Comparison of ENCODE assay signal across 18 mouse cellular contexts in genomic region chr6:39250055-39250454, GRCm38 (mm10). TPM values are rescaled to one million over a fixed set of nuclear protein-coding genes. Genes with fewer than 3 reads are reported as not detected.
A peak's percentile ranks its signal among the peaks of the same experiment; 100 is the strongest.
DNase-seq lines count a peak whose midpoint lies in the region; ATAC-seq and TF ChIP-seq lines count a peak whose summit lies in the region.
"Had no signal": no experiment of that assay in that cellular context is flagged by ENCODE, and none has a peak within 500 bp of the region (broad histone marks: within the 10 kb centered on the region; RNA-seq: fewer than 3 reads in every experiment).

No protein-coding gene starts in this region.

- H3K9ac ChIP-seq in hindbrain, postnatal 0 days (replicated peaks; ENCODE audit: low read length), result no peak overlapping the region
- H3K9ac ChIP-seq in hindbrain, embryonic 16.5 days (ENCODE audit: low read depth, low read length), result no peak overlapping the region
- H3K9ac ChIP-seq in lung, postnatal 0 days (replicated peaks; ENCODE audit: low read depth), result no peak overlapping the region
- H3K9ac ChIP-seq: forebrain, embryonic 12.5 days; heart, embryonic 15.5 days; liver, embryonic 13.5 days had no signal

- H3K9me3 ChIP-seq in hindbrain, postnatal 0 days (ENCODE audit: low read length), result no peaks in the 10 kb centered on the region
- no peaks in the 10 kb centered on the region for H3K9me3 ChIP-seq in hindbrain, embryonic 16.5 days (ENCODE audit: control insufficient read depth, low read length)
- H3K9me3 ChIP-seq in lung, postnatal 0 days (ENCODE audit: low read length), result no peaks in the 10 kb centered on the region
- H3K9me3 ChIP-seq: forebrain, embryonic 12.5 days; G1E; heart, embryonic 15.5 days; liver, embryonic 13.5 days had no signal

- TF ChIP-seq CTCF in hindbrain, postnatal 0 days (IDR thresholded peaks at IDR 0.05; ENCODE audit: low read depth), result peak; percentile 13; the same call in 1 of the 2 replicates
- TF ChIP-seq CTCF in lung, postnatal 0 days (IDR thresholded peaks at IDR 0.05), result peak; percentile 33
- TF ChIP-seq CTCF in left cerebral cortex, adult 2 months (IDR thresholded peaks at IDR 0.05), result no peak; the same call in 1 of the 2 replicates

- no peak overlapping the region for H3K4me2 ChIP-seq in hindbrain, postnatal 0 days (ENCODE audit: low read depth, low read length)
- no peak overlapping the region for H3K4me2 ChIP-seq in hindbrain, embryonic 16.5 days (ENCODE audit: low read length)
- H3K4me2 ChIP-seq in lung, postnatal 0 days (replicated peaks; ENCODE audit: low read depth, low read length), result no peak overlapping the region
- H3K4me2 ChIP-seq: forebrain, embryonic 12.5 days; heart, embryonic 15.5 days; liver, embryonic 13.5 days had no signal

- intact Hi-C loops in left cerebral cortex, adult 2 months (cut with DNase I), result no loop called here
- intact Hi-C loops in heart, postnatal 25 days (cut with DNase I), result no loop called here

- no peak for DNase-seq in hindbrain, postnatal 0 days (ENCODE audit: low spot score)
- DNase-seq in lung, postnatal 0 days (ENCODE audit: low spot score), result no peak
- DNase-seq in lung, postnatal 4 days, result no peak
- peak; percentile 55 for DNase-seq in ES-CJ7 (ENCODE audit: low read depth, low spot score)
- no peak for DNase-seq in left cerebral cortex, adult 2 months (ENCODE audit: extremely low spot score in 1 of 2, low spot score in 2 of 2)
- DNase-seq in heart, postnatal 25 days (ENCODE audit: low spot score), result no peak
- DNase-seq: cerebellum, adult 9-10 months; heart, adult 11 months; kidney, adult 8-10 months; kidney, postnatal 25 days; liver, embryonic 13.5 days; lung, postnatal 10 days; thymus, postnatal 25 days had no signal

- H3K4me3 ChIP-seq in hindbrain, postnatal 0 days (ENCODE audit: low read length), result no peak overlapping the region
- H3K4me3 ChIP-seq in hindbrain, embryonic 16.5 days (ENCODE audit: low read length), result no peak overlapping the region
- no peak overlapping the region for H3K4me3 ChIP-seq in lung, postnatal 0 days (ENCODE audit: low read depth, low read length)
- no peak overlapping the region for H3K4me3 ChIP-seq in left cerebral cortex, adult 2 months
- H3K4me3 ChIP-seq: forebrain, embryonic 12.5 days; heart, embryonic 15.5 days; liver, embryonic 13.5 days; megakaryocyte, embryonic 14.5 days had no signal

- H3K27me3 ChIP-seq in hindbrain, postnatal 0 days (ENCODE audit: insufficient read depth, low read length), result no peaks in the 10 kb centered on the region
- H3K27me3 ChIP-seq in hindbrain, embryonic 16.5 days (replicated peaks; ENCODE audit: control insufficient read depth, insufficient read depth, low read length), result no peaks in the 10 kb centered on the region
- no peaks in the 10 kb centered on the region for H3K27me3 ChIP-seq in lung, postnatal 0 days (replicated peaks; ENCODE audit: insufficient read depth, low read length)
- H3K27me3 ChIP-seq: forebrain, embryonic 12.5 days; heart, embryonic 15.5 days had no signal

- no peaks in the 10 kb centered on the region for H3K36me3 ChIP-seq in hindbrain, postnatal 0 days (ENCODE audit: insufficient read depth, low read length)
- H3K36me3 ChIP-seq in hindbrain, embryonic 16.5 days (ENCODE audit: control insufficient read depth, insufficient read depth, low read length), result no peaks in the 10 kb centered on the region
- no peaks in the 10 kb centered on the region for H3K36me3 ChIP-seq in lung, postnatal 0 days (ENCODE audit: insufficient read depth, low read length)
- H3K36me3 ChIP-seq: forebrain, embryonic 12.5 days; G1E; heart, embryonic 15.5 days; liver, embryonic 13.5 days had no signal

- ATAC-seq in hindbrain, postnatal 0 days, result no peak
- ATAC-seq in hindbrain, embryonic 16.5 days, result no peak
- ATAC-seq in lung, postnatal 0 days, result no peak

- TF ChIP-seq EP300 in lung, postnatal 0 days (IDR thresholded peaks at IDR 0.05), result no peak

- 85% methylated on average over 2 of the region's 2 CpGs for WGBS in hindbrain, postnatal 0 days
- 89% methylated on average over 2 of the region's 2 CpGs for WGBS in hindbrain, embryonic 16.5 days
- 53% methylated on average over 2 of the region's 2 CpGs for WGBS in lung, postnatal 0 days

- H3K27ac ChIP-seq in hindbrain, postnatal 0 days, result no peak overlapping the region
- H3K27ac ChIP-seq in hindbrain, embryonic 16.5 days (ENCODE audit: low read depth, low read length), result no peak overlapping the region
- no peak overlapping the region for H3K27ac ChIP-seq in lung, postnatal 0 days (ENCODE audit: low read length)
- H3K27ac ChIP-seq in left cerebral cortex, adult 2 months, result no peak overlapping the region
- H3K27ac ChIP-seq: forebrain, embryonic 12.5 days; heart, embryonic 15.5 days; liver, embryonic 13.5 days had no signal

- no peaks in the 10 kb centered on the region for H3K4me1 ChIP-seq in hindbrain, postnatal 0 days (ENCODE audit: insufficient read depth, low read length)
- H3K4me1 ChIP-seq in hindbrain, embryonic 16.5 days (ENCODE audit: control insufficient read depth, insufficient read depth, low read depth, low read length), result no peaks in the 10 kb centered on the region
- no peaks in the 10 kb centered on the region for H3K4me1 ChIP-seq in lung, postnatal 0 days (ENCODE audit: insufficient read depth, low read depth, low read length)
- H3K4me1 ChIP-seq: forebrain, embryonic 12.5 days; heart, embryonic 15.5 days; liver, embryonic 13.5 days had no signal

RNA-seq across cellular contexts. Expression of gene Kdm7a, which starts 43.5 kb away (rescaled TPM):
- total RNA-seq in hindbrain, postnatal 0 days (2014; rRNA removed), result 6.8 and 7.8 TPM in 2 replicates
- 2.0 and 2.2 TPM in 2 replicates for polyA plus RNA-seq in hindbrain, postnatal 0 days (2015; fragmentation: Nextera tagmentation; extraction: Ambion mirVana)
- 3.3 and 4.5 TPM in 2 replicates for polyA plus RNA-seq in hindbrain, embryonic 16.5 days (2015; fragmentation: Nextera tagmentation; extraction: Ambion mirVana)
- polyA plus RNA-seq in lung, postnatal 0 days (2015; fragmentation: Nextera tagmentation; extraction: Ambion mirVana), result 5.1 and 6.7 TPM in 2 replicates
- total RNA-seq in left cerebral cortex, adult 2 months (2021), result 10 to 100 TPM; 39.5 to 51.5 TPM
- 10 to 100 TPM; 17.2 to 19.9 TPM for total RNA-seq in heart, postnatal 25 days (2021)
